Mouse (Mus musculus): ENCODE data around the gene Magea5.
"Not testable (repeated sequence)": the region's sequence is repeated elsewhere in the genome, so short reads cannot be mapped to it uniquely, and the experiment has no call there.

Magea5 gene

GRCm38 (mm10) chrX:155063045-155063444 lies at the start of gene Magea5:
Gene Magea5, minus strand, starts transcription at chrX:155063145.
- not testable (repeated sequence) for DNase-seq (ENCODE audit: low read depth, low spot score)

DNA sequence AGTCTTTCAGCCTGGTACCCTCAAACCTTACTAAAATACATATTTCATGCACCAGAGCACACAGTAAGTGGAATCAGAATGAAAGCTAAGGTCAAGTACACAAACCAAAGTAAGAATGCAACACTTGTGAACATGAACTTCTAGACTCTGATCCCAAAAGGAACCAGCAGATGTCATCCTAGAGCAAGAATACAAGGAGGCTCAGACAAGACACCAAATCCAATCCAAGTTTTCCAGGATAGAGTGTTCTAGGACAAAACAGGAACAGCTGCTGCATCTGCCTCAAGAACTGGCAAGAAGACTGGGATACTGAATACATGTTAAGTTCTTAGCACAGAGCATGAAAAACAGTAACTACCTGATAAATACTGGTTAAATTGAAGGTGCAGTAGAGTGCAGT lies 35.1 kb upstream of the Magea5 start:
- no peak for DNase-seq (ENCODE audit: low read depth, low spot score)

DNA sequence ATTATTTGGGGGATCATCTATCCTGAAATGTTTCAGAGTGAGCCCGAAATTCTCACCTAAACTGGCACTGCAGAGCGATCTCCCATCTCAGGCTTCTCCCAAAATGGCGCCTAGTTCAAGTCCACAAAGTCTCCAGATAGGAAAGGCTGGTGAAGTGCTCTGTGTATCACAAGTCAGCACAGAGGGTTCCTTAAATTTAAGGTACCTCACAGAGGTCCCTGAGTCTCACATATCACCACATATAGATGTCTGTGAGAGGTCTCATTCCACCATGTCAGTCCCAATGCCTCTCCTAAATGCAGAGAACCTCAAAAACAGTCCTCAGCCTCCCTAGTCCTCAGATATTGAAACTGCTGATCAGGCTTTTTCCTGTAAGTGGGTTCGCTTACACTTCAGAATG lies 30.6 kb upstream of the Magea5 start, which contains the start of gene Magea2:
Gene Magea2, minus strand, starts transcription at position 101 of the 400 bp plus-strand sequence.
- DNase-seq (ENCODE audit: low read depth, low spot score): not testable (repeated sequence)

GRCm38 (mm10) chrX:155089693-155090092 lies 26.7 kb upstream of the Magea5 start, which contains the start of gene Magea1:
Gene Magea1, minus strand, starts transcription at chrX:155089793.
- DNase-seq (ENCODE audit: low read depth, low spot score): not testable (repeated sequence)

Measured in WW6 (cell line).